Mouse (Mus musculus) limb, embryonic 13.5 days (tissue): Measurements from ENCODE around the gene Ptprg. TPM values are rescaled to one million over a fixed set of nuclear protein-coding genes. Genes with fewer than 3 reads are reported as not detected.

Experiments used
- ATAC-seq: fragments of 200-750 bp; cut with Nextera tagmentation; 2 replicates; pipeline ENCODE4 v1.8.0; 2017; ENCODE audit warnings: low read depth, moderate number of reproducible peaks, moderate TSS enrichment; ENCODE audit not compliant: low FRiP score
- H3K27ac ChIP-seq: fragments of 300-500 bp; sonication (generic); 2 replicates; pipeline ENCODE4 v1.5.1; 2015; ENCODE audit warnings: inconsistent platforms, mild to moderate bottlenecking, moderate library complexity
- H3K27me3 ChIP-seq: fragments of 300-500 bp; sonication (generic); 2 replicates; pipeline ENCODE4 v1.6.1; 2015; ENCODE audit warnings: mild to moderate bottlenecking, inconsistent platforms
- H3K36me3 ChIP-seq: fragments of 300-500 bp; sonication (generic); 2 replicates; pipeline ENCODE4 v1.6.1; 2015; ENCODE audit warnings: inconsistent platforms, mild to moderate bottlenecking, moderate library complexity
- H3K4me1 ChIP-seq: fragments of 300-500 bp; sonication (generic); 2 replicates; pipeline ENCODE4 v1.6.1; 2015; ENCODE audit warnings: inconsistent platforms
- H3K4me2 ChIP-seq: fragments of 300-500 bp; sonication (generic); replicated peaks from 2 replicates; pipeline ENCODE4 v1.6.1; 2015; ENCODE audit warnings: inconsistent platforms, mild to moderate bottlenecking, moderate library complexity
- H3K4me3 ChIP-seq: fragments of 300-500 bp; sonication (generic); 2 replicates; pipeline ENCODE4 v1.5.1; 2015; ENCODE audit warnings: moderate library complexity, mild to moderate bottlenecking, inconsistent platforms
- H3K9ac ChIP-seq: fragments of 300-500 bp; sonication (generic); 2 replicates; pipeline ENCODE4 v1.6.1; 2015; ENCODE audit warnings: mild to moderate bottlenecking, inconsistent platforms
- H3K9me3 ChIP-seq: fragments of 300-500 bp; sonication (generic); 2 replicates; pipeline ENCODE4 v1.6.1; 2016; ENCODE audit warnings: inconsistent platforms
- whole genome bisulfite sequencing: fragments of 180-500 bp; shearing (Covaris S2); methylation state at CpG from one replicate; pipeline ENCODE4 v1.1.7; 2015; 5-methylcytosine and 5-hydroxymethylcytosine counted together
- polyA plus RNA-seq: library from polyadenylated mRNA; unstranded; fragments of >200 nt; fragmentation: Nextera tagmentation; extraction: Ambion mirVana; gene quantifications from 2 replicates; pipeline ENCODE4 v1.2.1, GENCODE M21; 2015

The Ptprg gene
- polyA plus RNA-seq, 1 experiment from 2014 or later = 38.4 TPM

- H3K27me3 ChIP-seq = no peaks in the 10 kb centered on the region
- H3K36me3 ChIP-seq = no peaks in the 10 kb centered on the region
- no peak for ATAC-seq
- H3K4me3 ChIP-seq = no peak overlapping the region
- H3K4me1 ChIP-seq = no peaks in the 10 kb centered on the region
- whole genome bisulfite sequencing = 92% methylated on average over 7 of the region's 7 CpGs
- no peaks in the 10 kb centered on the region for H3K9me3 ChIP-seq
- no peak overlapping the region for H3K4me2 ChIP-seq
- no peak overlapping the region for H3K9ac ChIP-seq
- H3K27ac ChIP-seq = no peak overlapping the region
Observed at GRCm38 (mm10) chr14:11723876-11724275, 170.5 kb downstream of the Ptprg start.

GRCm38 (mm10) chr14:11731223-11731920 is 178.0 kb downstream of the Ptprg start:
- Histone ChIP-seq H3K27me3 (no peaks in the 10 kb centered on the region), H3K36me3 (no peaks in the 10 kb centered on the region), H3K4me2 (no peak overlapping the region), H3K9me3 (no peaks in the 10 kb centered on the region), H3K9ac (no peak overlapping the region), H3K4me3 (no peak overlapping the region), H3K27ac (no peak overlapping the region), H3K4me1 (peaks cover 17% of the 10 kb centered on the region)
- no peak for ATAC-seq
- 34% methylated on average over 7 of the region's 7 CpGs for WGBS

GRCm38 (mm10) chr14:11732376-11732775 is 179.0 kb downstream of the Ptprg start:
- no peak overlapping the region for H3K4me2 ChIP-seq
- H3K9me3 ChIP-seq = no peaks in the 10 kb centered on the region
- peaks cover 17% of the 10 kb centered on the region for H3K4me1 ChIP-seq
- H3K27ac ChIP-seq = no peak overlapping the region
- H3K4me3 ChIP-seq = no peak overlapping the region
- H3K9ac ChIP-seq = no peak overlapping the region
- H3K27me3 ChIP-seq = no peaks in the 10 kb centered on the region
- H3K36me3 ChIP-seq = no peaks in the 10 kb centered on the region
- no peak for ATAC-seq

GRCm38 (mm10) chr14:11743726-11744125 is 190.4 kb downstream of the Ptprg start:
- Histone ChIP-seq H3K4me3 (no peak overlapping the region), H3K4me2 (no peak overlapping the region), H3K9me3 (no peaks in the 10 kb centered on the region), H3K9ac (no peak overlapping the region), H3K27ac (no peak overlapping the region), H3K4me1 (no peaks in the 10 kb centered on the region), H3K27me3 (no peaks in the 10 kb centered on the region), H3K36me3 (no peaks in the 10 kb centered on the region)
- no peak for ATAC-seq
- 100% methylated on average over 1 of the region's 1 CpGs for WGBS

- Histone ChIP-seq H3K4me3 (no peak overlapping the region), H3K27ac (no peak overlapping the region), H3K4me2 (no peak overlapping the region), H3K9me3 (no peaks in the 10 kb centered on the region), H3K27me3 (no peaks in the 10 kb centered on the region), H3K4me1 (no peaks in the 10 kb centered on the region), H3K9ac (no peak overlapping the region), H3K36me3 (no peaks in the 10 kb centered on the region)
- 71% methylated on average over 8 of the region's 8 CpGs for WGBS
- ATAC-seq = no peak
Observed at GRCm38 (mm10) chr14:11752678-11753077, 199.3 kb downstream of the Ptprg start.

GRCm38 (mm10) chr14:11754656-11755055 is 201.3 kb downstream of the Ptprg start:
- no peak overlapping the region for H3K9ac ChIP-seq
- H3K4me2 ChIP-seq = no peak overlapping the region
- 79% methylated on average over 4 of the region's 4 CpGs for WGBS
- H3K4me3 ChIP-seq = no peak overlapping the region
- no peak for ATAC-seq
- H3K27me3 ChIP-seq = no peaks in the 10 kb centered on the region
- H3K36me3 ChIP-seq = no peaks in the 10 kb centered on the region
- H3K9me3 ChIP-seq = no peaks in the 10 kb centered on the region
- 0 out of 2 replicates have a peak, but pooled peaks cover 3% of the 10 kb centered on the region for H3K4me1 ChIP-seq
- H3K27ac ChIP-seq = no peak overlapping the region

- ATAC-seq = no peak
- Histone ChIP-seq H3K4me1 (peaks cover 11% of the 10 kb centered on the region), H3K9me3 (no peaks in the 10 kb centered on the region), H3K9ac (no peak overlapping the region), H3K27ac (no peak overlapping the region), H3K36me3 (no peaks in the 10 kb centered on the region), H3K4me3 (no peak overlapping the region), H3K4me2 (no peak overlapping the region), H3K27me3 (no peaks in the 10 kb centered on the region)
- 88% methylated on average over 6 of the region's 6 CpGs for WGBS
Observed at GRCm38 (mm10) chr14:11758185-11758584, 204.9 kb downstream of the Ptprg start.

GRCm38 (mm10) chr14:11759356-11759755 is 206.0 kb downstream of the Ptprg start:
- Histone ChIP-seq H3K4me1 (peaks cover 19% of the 10 kb centered on the region), H3K27ac (no peak overlapping the region), H3K9me3 (no peaks in the 10 kb centered on the region), H3K36me3 (no peaks in the 10 kb centered on the region), H3K27me3 (no peaks in the 10 kb centered on the region), H3K4me3 (no peak overlapping the region), H3K4me2 (no peak overlapping the region), H3K9ac (no peak overlapping the region)
- WGBS = 92% methylated on average over 1 of the region's 1 CpGs
- ATAC-seq = no peak

GRCm38 (mm10) chr14:11762995-11763394 is 209.7 kb downstream of the Ptprg start:
- Histone ChIP-seq H3K36me3 (no peaks in the 10 kb centered on the region), H3K4me2 (no peak overlapping the region), H3K27ac (no peak overlapping the region), H3K4me3 (no peak overlapping the region), H3K27me3 (no peaks in the 10 kb centered on the region), H3K9me3 (no peaks in the 10 kb centered on the region), H3K9ac (no peak overlapping the region), H3K4me1 (peaks cover 39% of the 10 kb centered on the region)
- ATAC-seq = no peak
- WGBS = 61% methylated on average over 7 of the region's 7 CpGs

GRCm38 (mm10) chr14:11772736-11773135 is 219.4 kb downstream of the Ptprg start:
- Histone ChIP-seq H3K27ac (no peak overlapping the region), H3K27me3 (no peaks in the 10 kb centered on the region), H3K9me3 (no peaks in the 10 kb centered on the region), H3K36me3 (no peaks in the 10 kb centered on the region), H3K4me1 (peaks cover 53% of the 10 kb centered on the region), H3K4me3 (no peak overlapping the region), H3K9ac (no peak overlapping the region), H3K4me2 (no peak overlapping the region)
- 53% methylated on average over 5 of the region's 5 CpGs for WGBS
- ATAC-seq = no peak

GRCm38 (mm10) chr14:11774476-11775037 is 221.2 kb downstream of the Ptprg start:
- no peak overlapping the region; the same call in 1 of the 2 replicates for H3K4me2 ChIP-seq
- whole genome bisulfite sequencing = 30% methylated on average over 4 of the region's 4 CpGs
- peak overlapping the region; percentile 65; the same call in 1 of the 2 replicates for H3K27ac ChIP-seq
- ATAC-seq = peak; percentile 73; the same call in 1 of the 2 replicates
- H3K4me1 ChIP-seq = peaks cover 49% of the 10 kb centered on the region
- no peak overlapping the region for H3K9ac ChIP-seq
- no peaks in the 10 kb centered on the region for H3K9me3 ChIP-seq
- H3K27me3 ChIP-seq = no peaks in the 10 kb centered on the region
- H3K36me3 ChIP-seq = no peaks in the 10 kb centered on the region
- no peak overlapping the region for H3K4me3 ChIP-seq

GRCm38 (mm10) chr14:11775204-11775603 is 221.9 kb downstream of the Ptprg start:
- Histone ChIP-seq H3K27me3 (no peaks in the 10 kb centered on the region), H3K27ac (peak overlapping the region; percentile 65; the same call in 1 of the 2 replicates), H3K4me3 (no peak overlapping the region), H3K9me3 (no peaks in the 10 kb centered on the region), H3K4me1 (peaks cover 49% of the 10 kb centered on the region), H3K4me2 (peak overlapping the region; percentile 25), H3K36me3 (no peaks in the 10 kb centered on the region), H3K9ac (0 out of 2 replicates have a peak overlapping the region, but pooled peaks have one; percentile 25)
- ATAC-seq = peak; percentile 30; the same call in 1 of the 2 replicates
- 17% methylated on average over 11 of the region's 11 CpGs for WGBS
